Mouse (Mus musculus): ENCODE data around the gene Sox5. TPM values are rescaled to one million over a fixed set of nuclear protein-coding genes. Genes with fewer than 3 reads are reported as not detected.

The Sox5 gene
- polyA plus RNA-seq, 1 experiment = 0.02 TPM

DNA sequence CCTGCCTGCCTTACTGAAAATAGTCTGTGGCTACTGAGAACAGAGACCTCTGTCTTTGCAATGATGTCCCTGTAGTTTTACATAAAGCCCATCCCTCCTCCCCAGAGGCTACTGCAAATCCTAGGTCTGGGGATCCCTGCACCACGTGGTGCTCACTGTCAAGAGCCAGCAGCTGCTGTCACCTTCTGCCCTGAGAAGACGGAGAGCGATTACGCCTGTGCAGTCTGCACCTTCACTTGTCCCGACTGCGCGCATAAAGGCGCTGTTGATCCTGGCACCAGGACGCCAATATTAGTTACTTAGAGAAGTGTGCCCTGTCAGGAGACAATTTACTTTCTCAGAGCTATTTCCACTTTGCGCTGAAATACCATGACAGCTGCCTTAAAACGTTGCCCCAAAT lies 258.3 kb downstream of the Sox5 start:
- TF ChIP-seq GATA1 (IDR thresholded peaks at IDR 0.05; ENCODE audit: low read length) = no peak

- no peak for TF ChIP-seq GATA1 (IDR thresholded peaks at IDR 0.05; ENCODE audit: low read length)
These were observed 263.0 kb downstream of the Sox5 start for GRCm38 (mm10) chr6:144518811-144519210.

DNA sequence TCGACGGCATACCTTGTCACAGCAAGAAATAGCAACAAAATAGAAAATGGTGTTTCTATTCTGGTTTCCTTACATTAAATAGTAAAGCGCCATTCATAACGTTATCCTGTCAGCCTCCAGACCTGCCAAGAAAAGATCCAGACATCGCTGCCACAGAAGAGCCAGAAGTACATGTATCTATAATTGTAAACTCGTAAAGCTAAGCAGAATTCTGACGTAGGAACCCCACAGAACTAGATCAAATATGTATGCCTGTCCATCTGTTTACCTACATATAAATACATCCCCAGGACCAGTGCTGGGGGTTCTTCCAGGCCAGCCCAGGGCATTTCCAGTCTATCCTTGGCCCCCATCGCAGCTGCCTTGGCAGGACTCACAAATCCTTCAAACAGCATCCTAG lies 265.9 kb downstream of the Sox5 start:
- TF ChIP-seq GATA1 (IDR thresholded peaks at IDR 0.05; ENCODE audit: low read length) = no peak

- TF ChIP-seq GATA1 (IDR thresholded peaks at IDR 0.05; ENCODE audit: low read length) = no peak
These were observed 268.0 kb downstream of the Sox5 start for GRCm38 (mm10) chr6:144513761-144514160.

DNA sequence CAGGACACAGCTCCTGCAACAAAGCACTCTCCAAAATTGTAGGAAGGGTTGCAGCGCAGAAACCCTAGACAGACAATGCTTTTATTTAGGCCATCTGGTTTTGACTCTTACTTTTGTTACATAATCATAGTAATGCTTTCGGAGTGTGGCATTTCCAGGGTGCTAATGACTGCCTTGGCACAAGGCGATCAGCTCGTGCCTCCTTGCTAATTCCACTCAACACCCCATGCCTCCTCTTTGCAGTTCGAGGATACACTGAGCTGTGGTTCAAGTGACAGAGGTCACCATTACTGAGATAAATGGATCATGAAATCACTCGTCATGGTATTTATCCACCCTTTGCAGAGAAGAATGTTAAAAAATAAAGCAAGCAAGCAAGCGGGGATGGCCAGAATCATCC lies 269.9 kb downstream of the Sox5 start:
- TF ChIP-seq GATA1 (IDR thresholded peaks at IDR 0.05; ENCODE audit: low read length) = no peak

GRCm38 (mm10) chr6:144510147-144510546 lies 271.6 kb downstream of the Sox5 start:
- TF ChIP-seq GATA1 (IDR thresholded peaks at IDR 0.05; ENCODE audit: low read length) = no peak

DNA sequence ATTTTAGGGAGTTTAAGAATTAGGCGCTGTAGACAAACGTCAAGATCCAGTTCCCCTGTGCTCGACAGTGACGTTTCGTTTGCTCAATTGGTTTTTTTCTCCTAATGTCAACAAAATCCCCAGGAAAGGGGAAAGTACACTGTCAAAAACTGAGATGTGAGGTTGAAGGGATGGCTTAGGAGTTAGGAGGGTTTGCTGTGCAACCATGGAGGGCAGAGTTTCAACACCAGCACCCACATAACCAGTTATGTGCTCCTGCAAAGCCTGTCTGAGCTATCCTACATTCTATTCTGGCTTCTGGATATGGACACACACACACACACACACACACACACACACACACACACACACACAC lies 277.6 kb downstream of the Sox5 start:
- no peak for TF ChIP-seq GATA1 (IDR thresholded peaks at IDR 0.05; ENCODE audit: low read length)

- no peak for TF ChIP-seq GATA1 (IDR thresholded peaks at IDR 0.05; ENCODE audit: low read length)
These were observed 278.2 kb downstream of the Sox5 start for GRCm38 (mm10) chr6:144503399-144504196.

DNA sequence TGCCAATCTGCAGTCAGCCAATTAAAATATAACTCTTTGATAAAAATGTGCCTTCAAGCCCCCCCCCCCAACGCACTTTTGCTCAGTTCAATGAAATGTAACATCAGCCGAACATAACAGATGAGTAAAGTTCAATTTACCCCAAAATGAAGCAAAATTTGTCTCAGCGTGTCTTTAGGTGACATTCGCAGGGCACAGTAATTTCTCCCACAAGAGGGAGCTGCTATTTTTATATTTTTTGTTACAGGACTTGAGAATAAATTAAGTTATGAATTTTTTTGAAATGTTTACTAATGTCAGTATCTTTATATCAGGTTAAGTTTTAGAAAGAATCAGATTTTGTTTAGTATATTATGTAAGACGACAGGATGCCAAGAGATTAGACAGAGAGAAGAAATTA lies 280.3 kb downstream of the Sox5 start:
- TF ChIP-seq GATA1 (IDR thresholded peaks at IDR 0.05; ENCODE audit: low read length) = no peak

DNA sequence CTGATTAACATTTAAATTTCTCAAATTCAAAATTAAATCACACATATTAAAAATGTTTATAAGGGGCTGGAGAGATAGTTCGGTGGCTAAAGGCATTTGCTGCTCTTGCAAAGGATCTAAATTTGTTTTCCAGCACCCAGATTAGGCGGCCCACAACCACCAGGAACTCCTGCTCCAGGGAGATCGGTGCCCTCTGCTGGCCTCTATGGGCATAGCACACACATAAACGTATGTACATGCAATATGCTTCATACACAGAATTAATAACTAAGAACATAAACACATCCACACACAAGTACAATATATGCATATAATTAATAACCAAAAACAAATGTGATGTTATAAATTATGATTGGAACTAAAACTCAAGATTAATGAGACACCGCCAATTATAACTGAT lies 283.6 kb downstream of the Sox5 start:
- no peak for TF ChIP-seq GATA1 (IDR thresholded peaks at IDR 0.05; ENCODE audit: low read length)

GRCm38 (mm10) chr6:144491761-144492415 lies 289.9 kb downstream of the Sox5 start:
- TF ChIP-seq GATA1 (IDR thresholded peaks at IDR 0.05; ENCODE audit: low read length) = no peak

- TF ChIP-seq GATA1 (IDR thresholded peaks at IDR 0.05; ENCODE audit: low read length) = no peak
These were observed 290.9 kb downstream of the Sox5 start for GRCm38 (mm10) chr6:144490896-144491295.

DNA sequence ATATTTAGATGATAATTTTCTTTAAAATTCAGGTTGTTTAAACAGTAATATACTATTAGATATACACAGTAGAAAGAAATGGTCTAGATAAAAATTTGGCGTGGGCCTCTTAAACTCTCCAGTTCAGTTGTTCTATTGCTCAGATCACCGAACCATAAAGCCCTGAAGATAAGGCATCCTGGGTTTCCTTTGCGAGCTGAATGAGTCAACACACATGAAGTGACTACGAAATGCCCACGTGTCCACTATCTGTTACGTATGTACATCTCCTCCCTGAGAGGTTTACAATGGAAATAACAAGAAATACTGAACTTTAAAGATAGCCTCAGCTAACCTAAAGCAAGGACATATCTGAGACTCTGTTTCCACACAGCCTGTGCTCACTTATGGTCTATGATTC lies 296.2 kb downstream of the Sox5 start:
- TF ChIP-seq GATA1 (IDR thresholded peaks at IDR 0.05; ENCODE audit: low read length) = no peak

- no peak for TF ChIP-seq GATA1 (IDR thresholded peaks at IDR 0.05; ENCODE audit: low read length)
These were observed 298.6 kb downstream of the Sox5 start for GRCm38 (mm10) chr6:144483166-144483565.

DNA sequence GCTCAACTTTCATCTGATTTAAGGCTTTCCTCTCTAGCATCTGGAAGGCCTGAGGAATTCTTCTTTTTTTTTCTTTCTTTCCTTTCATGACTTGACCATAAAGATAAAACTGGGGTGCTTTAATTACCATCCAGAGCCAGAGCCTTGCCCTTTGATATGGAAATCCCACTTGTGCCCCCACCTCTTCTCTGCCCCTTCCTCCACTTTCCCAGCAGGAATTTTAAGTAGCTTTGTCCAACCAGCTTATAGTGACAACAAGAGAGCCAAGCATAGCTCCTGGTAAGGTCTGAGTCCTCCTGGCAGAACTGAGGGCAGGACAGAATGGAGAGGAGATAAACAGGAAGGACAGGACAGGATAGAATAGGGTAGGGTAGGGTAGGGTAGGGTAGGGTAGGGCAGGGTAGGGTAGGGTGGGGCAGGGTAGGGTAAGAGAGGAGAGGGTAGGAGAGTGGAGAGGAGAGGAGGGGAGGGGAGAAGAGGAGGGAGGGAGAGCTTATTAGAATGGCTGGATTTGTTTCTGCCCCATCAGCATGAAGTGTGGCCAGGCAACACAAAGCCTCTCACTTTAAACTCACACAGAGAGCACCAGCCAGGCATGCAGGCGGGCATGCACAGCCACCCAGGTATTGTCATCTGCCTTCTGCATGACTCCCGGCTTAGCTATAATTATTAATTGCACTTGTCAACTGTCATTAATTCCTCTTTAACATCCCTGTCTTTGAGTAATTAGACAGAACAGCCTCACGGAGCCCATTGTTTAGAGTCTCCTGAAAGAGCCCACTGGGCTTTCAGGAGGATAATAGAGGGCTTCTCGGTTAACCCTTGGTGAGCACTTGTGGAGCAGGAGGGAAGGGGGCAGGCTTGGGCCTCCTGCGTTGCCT lies 300.9 kb downstream of the Sox5 start:
- TF ChIP-seq GATA1 (IDR thresholded peaks at IDR 0.05; ENCODE audit: low read length) = no peak

DNA sequence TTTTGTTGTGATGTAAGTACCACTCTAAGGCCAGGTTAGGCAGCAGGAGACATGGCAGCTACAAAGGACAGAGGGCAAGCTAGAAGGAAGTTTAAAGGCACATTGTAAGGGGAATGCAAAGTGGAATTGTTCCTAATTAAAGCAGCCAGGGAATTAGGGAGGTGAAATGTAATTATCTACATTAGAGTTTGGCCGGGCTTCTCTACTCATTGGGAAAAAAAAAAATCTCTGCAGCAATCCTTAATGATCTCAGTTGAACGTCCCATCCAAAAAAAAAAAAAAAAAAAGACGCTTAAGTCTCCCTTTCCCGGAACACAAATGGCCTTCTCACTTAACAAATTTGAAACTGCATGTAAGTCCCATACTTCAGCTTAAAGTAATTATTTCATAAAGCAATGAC lies 301.9 kb downstream of the Sox5 start:
- no peak for TF ChIP-seq GATA1 (IDR thresholded peaks at IDR 0.05; ENCODE audit: low read length)

All from G1E-ER4 (cell line).